Mouse (Mus musculus) bone marrow, adult 2 months (tissue): ENCODE data around the gene Hoxd3.

Source experiments
- CTCF ChIP-seq: fragments of 200-500 bp; IDR thresholded peaks from 2 replicates; pipeline ENCODE4 v1.5.1; 2011; ENCODE audit warnings: low read length, control low read depth; ENCODE audit not compliant: control insufficient read depth, insufficient read depth
- POLR2A ChIP-seq: fragments of 200-500 bp; IDR thresholded peaks from 2 replicates; pipeline ENCODE4 v1.6.1; 2011; ENCODE audit warnings: low read depth, mild to moderate bottlenecking, control low read depth, low read length, borderline replicate concordance; ENCODE audit not compliant: control insufficient read depth

GRCm38 (mm10) chr2:74711721-74712621 is at the start of gene Hoxd3, which contains the start of gene Hoxd4:
- TF ChIP-seq CTCF (no peak), POLR2A (no peak)
